Mouse (Mus musculus) E14TG2a.4 (cell line): Measurements from ENCODE around the gene Gm20696.

Experiments used
- H3K27me3 ChIP-seq: 2 replicates; pipeline ENCODE4 v1.6.1; 2014; ENCODE audit warnings: low read length, control low read depth; ENCODE audit not compliant: insufficient read depth
- H3K36me3 ChIP-seq: 2 replicates; pipeline ENCODE4 v1.6.1; 2014; ENCODE audit warnings: low read length, control low read depth; ENCODE audit not compliant: insufficient read depth
- H3K4me1 ChIP-seq: replicated peaks from 2 replicates; pipeline ENCODE4 v1.6.1; 2014; ENCODE audit warnings: low read depth, low read length, control low read depth
- H3K4me3 ChIP-seq: replicated peaks from 2 replicates; pipeline ENCODE4 v1.5.1; 2014; ENCODE audit warnings: mild to moderate bottlenecking, low read length
- H3K9me3 ChIP-seq: 2 replicates; pipeline ENCODE4 v1.6.1; 2014; ENCODE audit warnings: low read length, control low read depth
- CTCF ChIP-seq: conservative IDR thresholded peaks from 2 replicates; pipeline ENCODE4 v1.5.1; 2014; ENCODE audit warnings: low read length
- NANOG ChIP-seq: IDR thresholded peaks from 2 replicates; pipeline ENCODE4 v1.6.1; 2014; ENCODE audit warnings: borderline replicate concordance, low read length, mixed read lengths
- POU5F1 ChIP-seq: IDR thresholded peaks from 2 replicates; pipeline ENCODE4 v1.6.1; 2014; ENCODE audit warnings: low read length, borderline replicate concordance

Gm20696 gene

DNA sequence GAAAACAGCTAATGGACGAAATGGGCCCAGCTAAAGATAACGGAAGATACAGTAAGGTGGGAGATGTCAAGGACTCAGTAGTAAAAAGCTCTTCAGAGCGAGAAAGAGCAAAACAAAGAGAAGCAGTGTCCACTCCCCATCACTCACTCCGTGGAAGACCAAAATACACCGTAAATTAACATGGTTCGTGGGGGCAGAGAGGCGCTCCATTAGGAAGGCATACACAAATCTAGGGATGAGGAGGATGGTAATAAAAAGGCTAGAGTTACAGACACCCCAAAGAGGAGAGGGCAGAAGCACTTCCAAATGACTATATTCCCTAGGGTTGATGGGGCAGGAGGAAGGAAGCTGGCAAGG lies 390.3 kb downstream of the Gm20696 start:
- 0 out of 2 replicates have a peak, but pooled peaks cover 3% of the 10 kb centered on the region for H3K27me3 ChIP-seq
- no peaks in the 10 kb centered on the region for H3K9me3 ChIP-seq
- H3K4me3 ChIP-seq, result no peak overlapping the region
- H3K36me3 ChIP-seq, result no peaks in the 10 kb centered on the region
- TF ChIP-seq CTCF (no peak), NANOG (no peak), POU5F1 (no peak)
- no peaks in the 10 kb centered on the region for H3K4me1 ChIP-seq

DNA sequence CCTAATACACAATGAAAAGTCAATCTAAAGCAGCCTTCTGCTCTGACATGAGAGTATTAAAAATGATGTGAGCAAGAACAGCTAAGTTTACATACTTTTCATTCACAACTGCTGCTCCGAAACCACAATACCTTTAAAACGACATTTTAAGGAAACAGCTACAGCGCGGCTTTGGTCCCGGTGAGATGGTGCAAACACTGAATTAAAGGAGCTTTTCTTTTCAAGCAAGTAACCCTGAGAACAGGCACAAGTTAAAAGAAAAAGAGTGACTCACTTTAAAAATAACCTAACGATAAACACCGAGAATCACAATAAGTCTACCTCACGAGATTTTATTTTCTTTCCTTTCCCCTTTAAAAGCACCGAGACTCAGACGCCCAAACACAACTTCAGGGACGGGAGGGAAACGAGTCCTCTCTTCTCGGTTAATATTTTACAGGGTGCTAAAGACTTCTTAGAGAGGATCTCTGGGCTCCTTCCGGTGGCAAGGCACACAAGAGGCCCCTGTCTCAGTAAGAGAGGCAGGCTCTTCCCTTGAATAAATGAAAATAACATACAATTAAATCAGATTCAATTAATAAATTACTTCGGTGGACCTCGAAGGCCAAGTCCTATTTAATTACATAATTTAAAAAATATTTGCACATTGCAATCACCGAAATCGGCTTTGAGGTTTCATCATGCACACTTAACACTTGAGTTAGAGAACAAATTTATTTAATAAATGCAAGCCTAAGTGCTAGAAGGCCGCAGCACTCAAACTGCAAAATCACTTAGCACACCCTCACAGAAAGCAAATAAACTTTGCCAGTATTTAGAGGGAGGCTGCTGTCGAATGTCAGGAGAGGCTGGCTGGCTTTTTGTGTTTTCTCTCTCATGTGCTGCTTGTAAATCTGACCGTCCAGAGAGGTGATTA lies 391.0 kb downstream of the Gm20696 start:
- H3K27me3 ChIP-seq, result 0 out of 2 replicates have a peak, but pooled peaks cover 6% of the 10 kb centered on the region
- no peaks in the 10 kb centered on the region for H3K4me1 ChIP-seq
- TF ChIP-seq NANOG (no peak), POU5F1 (no peak), CTCF (no peak)
- no peaks in the 10 kb centered on the region for H3K9me3 ChIP-seq
- H3K4me3 ChIP-seq, result no peak overlapping the region
- H3K36me3 ChIP-seq, result no peaks in the 10 kb centered on the region

DNA sequence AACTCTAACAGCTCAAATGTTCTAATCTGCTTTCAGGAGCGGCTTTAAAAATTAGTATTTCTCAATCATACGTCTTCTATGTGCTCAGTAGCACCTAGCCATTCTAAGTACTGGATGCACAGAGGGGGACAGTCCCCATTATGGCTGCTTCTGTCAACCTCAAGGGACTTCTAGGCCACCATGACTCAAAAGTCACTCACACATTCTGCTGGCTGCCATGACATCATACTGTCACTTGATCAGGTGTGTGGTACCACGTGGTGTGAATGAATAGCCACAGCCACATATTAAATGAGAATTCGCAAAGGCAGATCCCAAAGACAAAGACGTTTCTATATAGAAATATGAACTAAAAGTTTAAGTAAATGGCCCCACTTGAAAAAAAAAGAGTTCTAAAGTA lies 391.9 kb downstream of the Gm20696 start:
- no peak for TF ChIP-seq NANOG
- TF ChIP-seq CTCF, result no peak
- TF ChIP-seq POU5F1, result no peak
- no peaks in the 10 kb centered on the region for H3K4me1 ChIP-seq
- H3K9me3 ChIP-seq, result no peaks in the 10 kb centered on the region
- H3K27me3 ChIP-seq, result 0 out of 2 replicates have a peak, but pooled peaks cover 6% of the 10 kb centered on the region
- H3K4me3 ChIP-seq, result no peak overlapping the region
- no peaks in the 10 kb centered on the region for H3K36me3 ChIP-seq

DNA sequence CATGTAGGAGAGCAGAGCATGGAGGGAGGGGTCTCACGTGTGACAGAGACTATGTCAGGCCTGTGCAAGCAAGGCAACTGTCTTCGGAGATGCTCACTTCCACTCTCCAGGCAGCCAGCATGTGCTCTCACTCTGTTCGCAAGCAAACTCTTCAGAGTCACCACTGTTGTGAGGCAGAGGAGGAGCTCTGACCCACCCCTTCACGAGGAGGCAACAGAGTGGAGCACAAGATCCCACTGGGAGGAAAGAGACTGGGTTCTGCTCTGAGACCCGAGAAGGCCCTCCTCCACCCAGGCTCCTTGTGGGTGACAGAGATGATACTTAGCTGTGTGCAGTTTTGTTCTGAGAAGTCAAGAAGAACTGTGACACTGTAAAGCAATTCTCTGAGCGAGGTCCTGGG lies 392.4 kb downstream of the Gm20696 start:
- Histone ChIP-seq H3K27me3 (0 out of 2 replicates have a peak, but pooled peaks cover 6% of the 10 kb centered on the region), H3K4me1 (no peaks in the 10 kb centered on the region), H3K4me3 (no peak overlapping the region), H3K36me3 (no peaks in the 10 kb centered on the region), H3K9me3 (no peaks in the 10 kb centered on the region)
- TF ChIP-seq POU5F1, result no peak
- no peak for TF ChIP-seq NANOG
- TF ChIP-seq CTCF, result no peak

DNA sequence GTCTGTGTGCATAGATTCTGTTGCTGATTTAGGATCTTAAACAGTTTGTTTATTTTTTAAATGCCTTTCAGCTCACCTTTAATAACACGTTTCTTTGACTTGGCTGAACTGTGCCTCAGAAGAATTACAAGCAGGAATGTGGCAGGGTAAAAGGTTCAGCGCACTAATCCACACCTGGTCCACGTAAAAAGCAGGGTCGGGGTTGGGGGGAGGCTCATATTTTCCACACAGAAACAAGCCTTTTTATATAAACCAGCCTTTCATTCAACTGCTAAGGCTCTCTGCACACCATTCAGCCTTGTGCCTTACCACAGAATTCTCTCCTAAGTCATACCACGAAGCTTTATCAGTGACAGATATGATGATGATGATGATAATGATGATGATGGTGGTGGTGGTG lies 393.4 kb downstream of the Gm20696 start:
- H3K36me3 ChIP-seq, result no peaks in the 10 kb centered on the region
- no peak overlapping the region for H3K4me3 ChIP-seq
- H3K4me1 ChIP-seq, result no peaks in the 10 kb centered on the region; the same call in 1 of the 2 replicates
- TF ChIP-seq POU5F1, result no peak
- TF ChIP-seq NANOG, result no peak
- no peak for TF ChIP-seq CTCF
- H3K9me3 ChIP-seq, result no peaks in the 10 kb centered on the region
- 0 out of 2 replicates have a peak, but pooled peaks cover 3% of the 10 kb centered on the region for H3K27me3 ChIP-seq

DNA sequence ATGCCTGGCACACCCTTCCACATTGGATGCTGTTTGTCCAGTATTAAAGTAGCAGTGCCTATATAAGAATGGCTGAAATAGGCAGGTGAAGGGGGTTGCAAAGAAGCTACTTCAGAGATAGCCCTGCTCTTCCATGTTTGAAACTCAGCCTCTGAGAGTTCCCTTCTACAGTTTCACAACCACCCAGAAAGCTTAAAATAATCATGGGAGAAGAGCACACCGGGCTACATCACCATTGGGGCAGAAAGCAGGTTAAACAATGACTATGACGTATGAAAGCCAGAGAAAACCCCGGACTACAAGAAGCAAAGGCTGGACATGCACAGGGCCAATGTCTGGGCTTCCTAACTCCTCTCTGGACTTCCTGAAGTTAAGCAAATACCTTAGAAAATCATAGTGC lies 394.4 kb downstream of the Gm20696 start:
- TF ChIP-seq POU5F1 (no peak), NANOG (no peak), CTCF (no peak)
- no peaks in the 10 kb centered on the region for H3K9me3 ChIP-seq
- H3K4me3 ChIP-seq, result no peak overlapping the region
- H3K27me3 ChIP-seq, result 0 out of 2 replicates have a peak, but pooled peaks cover 3% of the 10 kb centered on the region
- no peaks in the 10 kb centered on the region; the same call in 1 of the 2 replicates for H3K4me1 ChIP-seq
- no peaks in the 10 kb centered on the region for H3K36me3 ChIP-seq

DNA sequence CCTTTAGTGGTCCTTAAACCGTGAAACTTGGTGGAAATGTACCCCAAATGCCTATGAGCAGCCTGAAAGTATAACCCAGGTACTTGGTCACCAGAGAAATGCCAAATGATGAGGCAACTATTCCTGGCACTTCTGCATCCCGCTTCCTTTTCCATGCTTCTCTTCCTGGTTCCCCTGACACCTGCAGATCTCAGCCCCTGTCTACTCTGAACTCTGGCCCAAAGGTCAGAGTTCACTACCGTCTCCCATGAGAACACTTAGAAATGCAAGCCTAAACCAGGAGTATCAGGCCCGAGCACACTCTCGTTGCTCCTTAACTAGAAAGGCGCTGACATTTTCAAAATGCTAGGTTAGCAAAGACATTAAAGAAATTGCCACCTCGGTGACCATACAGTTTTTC lies 394.9 kb downstream of the Gm20696 start:
- Histone ChIP-seq H3K36me3 (no peaks in the 10 kb centered on the region), H3K27me3 (0 out of 2 replicates have a peak, but pooled peaks cover 3% of the 10 kb centered on the region), H3K4me3 (no peak overlapping the region), H3K9me3 (no peaks in the 10 kb centered on the region), H3K4me1 (peaks cover 2% of the 10 kb centered on the region)
- TF ChIP-seq CTCF, result no peak
- TF ChIP-seq POU5F1, result no peak
- no peak for TF ChIP-seq NANOG

DNA sequence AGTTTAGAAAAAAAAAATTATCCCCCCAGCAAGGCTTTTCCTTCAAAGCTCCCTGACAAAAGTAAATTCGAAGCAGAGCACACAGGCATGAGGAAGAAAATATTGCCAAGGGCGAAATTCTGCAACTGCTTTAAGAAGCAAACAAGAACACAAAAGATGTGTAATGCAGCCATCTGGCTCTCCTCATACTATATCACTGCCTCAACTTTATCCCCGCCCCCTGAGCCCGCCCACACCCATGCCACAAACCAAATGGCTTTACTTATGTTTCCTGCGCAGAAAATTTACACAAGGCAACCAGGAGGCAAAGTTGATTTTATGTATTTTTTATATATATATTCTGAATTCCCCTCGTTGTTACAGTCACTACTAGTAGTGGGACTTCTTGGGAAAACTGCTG lies 396.7 kb downstream of the Gm20696 start:
- H3K27me3 ChIP-seq, result 0 out of 2 replicates have a peak, but pooled peaks cover 3% of the 10 kb centered on the region
- no peaks in the 10 kb centered on the region for H3K9me3 ChIP-seq
- H3K4me3 ChIP-seq, result no peak overlapping the region
- H3K4me1 ChIP-seq, result peaks cover 20% of the 10 kb centered on the region
- H3K36me3 ChIP-seq, result no peaks in the 10 kb centered on the region
- TF ChIP-seq CTCF (no peak), NANOG (no peak), POU5F1 (no peak)
